Mouse (Mus musculus) CH12.LX (cell line): ENCODE measurements around the gene Unkl. TPM values are rescaled to one million over a fixed set of nuclear protein-coding genes. Genes with fewer than 3 reads are reported as not detected.

Experiments used
- DNase-seq: peaks from one replicate; pipeline ENCODE4 v3.0.0-alpha.2; 2013; ENCODE audit errors: extremely low read depth
- H3K27ac ChIP-seq: 2 replicates; pipeline ENCODE4 v1.5.1; 2012; ENCODE audit warnings: low read depth, mild to moderate bottlenecking, control low read depth, moderate library complexity; ENCODE audit not compliant: insufficient read depth
- H3K27me3 ChIP-seq: replicated peaks from 2 replicates; pipeline ENCODE3; 2012; ENCODE audit warnings: inconsistent platforms
- H3K36me3 ChIP-seq, 2 experiments: replicated peaks in 1 of 2; 2 replicates each; pipeline versions ENCODE3 to v1.6.1; 2012; ENCODE audit warnings: inconsistent platforms in 1 of 2, low read length in 1 of 2, mild to moderate bottlenecking in 1 of 2, mixed read lengths in 1 of 2, moderate library complexity in 1 of 2; ENCODE audit not compliant: control insufficient read depth in 1 of 2, insufficient read depth in 1 of 2
- H3K4me1 ChIP-seq, 2 experiments: 2 replicates each; pipeline ENCODE4 v1.6.1; 2012; ENCODE audit warnings: inconsistent platforms in 1 of 2, moderate library complexity in 1 of 2; ENCODE audit not compliant: insufficient read depth in 2 of 2, control insufficient read depth in 1 of 2
- H3K4me2 ChIP-seq: 2 replicates; pipeline ENCODE4 v1.6.1; 2012; ENCODE audit warnings: low read depth, mild to moderate bottlenecking, control low read depth; ENCODE audit not compliant: poor library complexity, insufficient read depth, severe bottlenecking
- H3K4me3 ChIP-seq, 3 experiments: fragments of 150-350 bp in 1 of 3; sonication (generic) in 1 of 3; replicated peaks in 1 of 3; 2 replicates each; pipeline versions ENCODE3 to v1.5.1; 2011 to 2012; ENCODE audit warnings: low read depth in 2 of 3, low read length in 2 of 3, mild to moderate bottlenecking in 2 of 3, moderate library complexity in 2 of 3, control low read depth in 1 of 3, improper control_type of control experiment in 1 of 3, inconsistent platforms in 1 of 3, mixed read lengths in 1 of 3; ENCODE audit not compliant: poor library complexity in 1 of 3
- H3K79me2 ChIP-seq: replicated peaks from 2 replicates; pipeline ENCODE4 v1.6.1; 2012; ENCODE audit warnings: mild to moderate bottlenecking, moderate library complexity; ENCODE audit not compliant: control insufficient read depth, poor library complexity, insufficient read depth, severe bottlenecking; ENCODE audit errors: extremely low read depth
- H3K9ac ChIP-seq: 2 replicates; pipeline ENCODE4 v1.6.1; 2012; ENCODE audit warnings: low read depth, mild to moderate bottlenecking, control low read depth, moderate library complexity; ENCODE audit not compliant: insufficient read depth
- H3K9me3 ChIP-seq: replicated peaks from 2 replicates; pipeline ENCODE3; 2012; ENCODE audit warnings: low read length, inconsistent platforms, mixed read lengths
- CHD1 ChIP-seq: IDR thresholded peaks from 2 replicates; pipeline ENCODE4 v1.6.1; 2012; ENCODE audit warnings: low read depth, low read length, improper control_type of control experiment, inconsistent platforms
- CTCF ChIP-seq, 2 experiments: IDR thresholded peaks in 1 of 2; conservative IDR thresholded peaks in 1 of 2; 2 replicates each; pipeline ENCODE4 v1.5.1; 2011 to 2012; ENCODE audit warnings: low read depth in 2 of 2, low read length in 2 of 2, improper control_type of control experiment in 1 of 2, inconsistent platforms in 1 of 2, mild to moderate bottlenecking in 1 of 2, moderate library complexity in 1 of 2
- E2F4 ChIP-seq: IDR thresholded peaks from 2 replicates; pipeline ENCODE4 v1.6.1; 2011; ENCODE audit warnings: low read depth, low read length, improper control_type of control experiment; ENCODE audit not compliant: insufficient replicate concordance
- ELF1 ChIP-seq: IDR thresholded peaks from 2 replicates; pipeline ENCODE4 v1.6.1; 2014; ENCODE audit warnings: low read depth, mild to moderate bottlenecking, inconsistent platforms, low read length, improper control_type of control experiment
- EP300 ChIP-seq: IDR thresholded peaks from 2 replicates; pipeline ENCODE4 v1.6.1; 2011; ENCODE audit warnings: low read length, improper control_type of control experiment
- ETS1 ChIP-seq: conservative IDR thresholded peaks from 2 replicates; pipeline ENCODE4 v1.6.1; 2012; ENCODE audit warnings: low read depth, mild to moderate bottlenecking, inconsistent platforms, low read length, improper control_type of control experiment, moderate library complexity
- GABPA ChIP-seq: IDR thresholded peaks from 2 replicates; pipeline ENCODE4 v1.6.1; 2012; ENCODE audit warnings: low read depth, low read length, improper control_type of control experiment, inconsistent platforms; ENCODE audit not compliant: insufficient replicate concordance
- HCFC1 ChIP-seq: IDR thresholded peaks from 2 replicates; pipeline ENCODE4 v1.6.1; 2012; ENCODE audit warnings: low read depth, mild to moderate bottlenecking, inconsistent platforms, low read length, improper control_type of control experiment
- IRF4 ChIP-seq: IDR thresholded peaks from 2 replicates; pipeline ENCODE4 v1.6.1; 2014; ENCODE audit warnings: low read depth, mild to moderate bottlenecking, inconsistent platforms, low read length, improper control_type of control experiment
- JUN ChIP-seq: IDR thresholded peaks from 2 replicates; pipeline ENCODE4 v1.6.1; 2011; ENCODE audit warnings: low read depth, mild to moderate bottlenecking, low read length, improper control_type of control experiment, moderate library complexity; ENCODE audit not compliant: insufficient read depth
- JUND ChIP-seq: conservative IDR thresholded peaks from 2 replicates; pipeline ENCODE4 v1.6.1; 2011; ENCODE audit warnings: low read depth, low read length, improper control_type of control experiment
- KAT2A ChIP-seq: IDR thresholded peaks from 2 replicates; pipeline ENCODE4 v1.6.1; 2012; ENCODE audit warnings: low read length, improper control_type of control experiment, inconsistent platforms; ENCODE audit not compliant: insufficient replicate concordance
- MAFK ChIP-seq: IDR thresholded peaks from 2 replicates; pipeline ENCODE4 v1.6.1; 2011; ENCODE audit warnings: low read length, improper control_type of control experiment; ENCODE audit not compliant: insufficient replicate concordance
- MAX ChIP-seq: IDR thresholded peaks from 2 replicates; pipeline ENCODE4 v1.6.1; 2011; ENCODE audit warnings: low read length, improper control_type of control experiment
- MAZ ChIP-seq: IDR thresholded peaks from 2 replicates; pipeline ENCODE4 v1.6.1; 2012; ENCODE audit warnings: low read depth, mild to moderate bottlenecking, inconsistent platforms, low read length, improper control_type of control experiment, moderate library complexity
- MEF2A ChIP-seq: IDR thresholded peaks from 2 replicates; pipeline ENCODE4 v1.6.1; 2014; ENCODE audit warnings: low read depth, mild to moderate bottlenecking, inconsistent platforms, low read length, improper control_type of control experiment, borderline replicate concordance
- MYC ChIP-seq: IDR thresholded peaks from 2 replicates; pipeline ENCODE4 v1.6.1; 2011; ENCODE audit warnings: low read depth, mild to moderate bottlenecking, improper control_type of control experiment, low read length
- NELFE ChIP-seq: IDR thresholded peaks from 2 replicates; pipeline ENCODE4 v1.6.1; 2011; ENCODE audit warnings: low read depth, low read length, improper control_type of control experiment
- NRF1 ChIP-seq: IDR thresholded peaks from 2 replicates; pipeline ENCODE4 v1.6.1; 2014; ENCODE audit warnings: low read depth, mild to moderate bottlenecking, inconsistent platforms, low read length, improper control_type of control experiment, moderate library complexity
- PAX5 ChIP-seq: IDR thresholded peaks from 2 replicates; pipeline ENCODE4 v1.6.1; 2012; ENCODE audit warnings: low read length, inconsistent platforms, mixed read lengths
- POLR2A ChIP-seq: IDR thresholded peaks from 2 replicates; pipeline ENCODE4 v1.6.1; 2011; ENCODE audit warnings: low read depth, mild to moderate bottlenecking, improper control_type of control experiment, low read length
- POLR2AphosphoS2 ChIP-seq: IDR thresholded peaks from 2 replicates; pipeline ENCODE4 v1.6.1; 2011; ENCODE audit warnings: low read depth, low read length, improper control_type of control experiment
- RCOR1 ChIP-seq: conservative IDR thresholded peaks from 2 replicates; pipeline ENCODE4 v1.6.1; 2012; ENCODE audit warnings: low read depth, mild to moderate bottlenecking, inconsistent platforms, low read length, improper control_type of control experiment
- SMC3 ChIP-seq: IDR thresholded peaks from 2 replicates; pipeline ENCODE4 v1.6.1; 2011; ENCODE audit warnings: low read depth, low read length, improper control_type of control experiment
- TBP ChIP-seq: conservative IDR thresholded peaks from 2 replicates; pipeline ENCODE4 v1.6.1; 2011; ENCODE audit warnings: low read depth, low read length, improper control_type of control experiment
- TCF12 ChIP-seq: IDR thresholded peaks from 2 replicates; pipeline ENCODE4 v1.6.1; 2014; ENCODE audit warnings: low read depth, mild to moderate bottlenecking, inconsistent platforms, low read length, improper control_type of control experiment
- UBTF ChIP-seq: IDR thresholded peaks from 2 replicates; pipeline ENCODE4 v1.6.1; 2012; ENCODE audit warnings: low read depth, mild to moderate bottlenecking, inconsistent platforms, low read length, improper control_type of control experiment, moderate library complexity
- USF1 ChIP-seq: IDR thresholded peaks from 2 replicates; pipeline ENCODE4 v1.6.1; 2014; ENCODE audit warnings: low read depth, mild to moderate bottlenecking, inconsistent platforms, low read length, improper control_type of control experiment
- ZC3H11A ChIP-seq: IDR thresholded peaks from 2 replicates; pipeline ENCODE4 v1.6.1; 2012; ENCODE audit warnings: low read depth, mild to moderate bottlenecking, inconsistent platforms, low read length, improper control_type of control experiment
- ZKSCAN1 ChIP-seq: IDR thresholded peaks from 2 replicates; pipeline ENCODE4 v1.6.1; 2012; ENCODE audit warnings: low read depth, inconsistent platforms, low read length, improper control_type of control experiment, borderline replicate concordance
- ZMIZ1 ChIP-seq: IDR thresholded peaks from 2 replicates; pipeline ENCODE4 v1.6.1; 2012; ENCODE audit warnings: low read depth, mild to moderate bottlenecking, inconsistent platforms, low read length, improper control_type of control experiment
- ZNF384 ChIP-seq: IDR thresholded peaks from 2 replicates; pipeline ENCODE4 v1.6.1; 2012; ENCODE audit warnings: low read depth, low read length, improper control_type of control experiment, inconsistent platforms
- dilution Hi-C: fragments of 300-500 bp; cut with MboI; formaldehyde crosslinking; loops from 2 replicates; pipeline ENCODE4 v1.14.3; 2020; ENCODE audit warnings: low sequenced_read_pairs; ENCODE audit not compliant: extremely low pct_unique_long_range_greater_than_20kb, extremely low pct_ligation_motif_present
- in situ Hi-C: fragments of 300-500 bp; cut with MboI; formaldehyde crosslinking; loops from 3 replicates; pipeline ENCODE4 v1.14.3; 2019; ENCODE audit warnings: low sequenced_read_pairs, low pct_ligation_motif_present, low pct_unique_long_range_greater_than_20kb, mixed read lengths
- polyA plus RNA-seq: library from polyadenylated mRNA; unstranded; fragments of >175 nt; gene quantifications from 2 replicates; pipeline ENCODE4 v1.2.1, GENCODE M21; 2012; ENCODE audit warnings: low read depth; ENCODE audit not compliant: insufficient read length
- total RNA-seq, 2 experiments: library from RNA; depleted of rRNA; stranded (reverse); fragments of 300-350 nt in 1 of 2; fragments of >200 nt in 1 of 2; gene quantifications; 2 replicates each; pipeline ENCODE4 v1.2.3; 2012 to 2014

Gene Unkl
- total and polyA plus RNA-seq, 3 experiments, result 12.0 to 17.2 (median 14.3) TPM

- TF ChIP-seq USF1, result no peak
- peak; percentile 81 for TF ChIP-seq NRF1
- no peak for TF ChIP-seq JUND
- no peak for TF ChIP-seq KAT2A
- TF ChIP-seq CTCF (conservative IDR thresholded peaks at IDR 0.05 in 1 of 2, IDR thresholded peaks at IDR 0.05 in 1 of 2; ENCODE audit: low read depth in 2 of 2, low read length in 2 of 2), result peak in 1 of 2 experiments; percentile 15; a peak in 1 of 4 replicates
- peak; percentile 92 for TF ChIP-seq ZMIZ1
- TF ChIP-seq EP300, result no peak
Observed at GRCm38 (mm10) chr17:25272951-25273705, 84.9 kb downstream of the Unkl start (continued).

GRCm38 (mm10) chr17:25273706-25274501 lies 85.7 kb downstream of the Unkl start:
- peak overlapping the region; percentile 100 for H3K9ac ChIP-seq
- H3K4me3 ChIP-seq, result peak overlapping the region; percentile 98 to 100 (median 98)
- no peaks in the 10 kb centered on the region for H3K9me3 ChIP-seq
- H3K27ac ChIP-seq, result peak overlapping the region; percentile 88
- H3K4me2 ChIP-seq, result peak overlapping the region; percentile 49
- peaks cover 11 to 36% of the 10 kb centered on the region in 2 experiments for H3K4me1 ChIP-seq
- H3K79me2 ChIP-seq, result peaks cover 43% of the 10 kb centered on the region
- dilution Hi-C loops (no loop called here), in situ Hi-C loops (loop anchor here (5.0 to 10.0 kb wide), 2 partner anchors 37 to 89 kb away; partner anchors contain the start of genes BC003965 and Unkl)
- H3K27me3 ChIP-seq, result peaks cover 19% of the 10 kb centered on the region
- DNase-seq, result peak; percentile 96
- H3K36me3 ChIP-seq, result peaks cover 10 to 25% of the 10 kb centered on the region in 2 experiments
- TF ChIP-seq ETS1 (peak; percentile 33; the same call in 1 of the 2 replicates), RCOR1 (no peak; the same call in 1 of the 2 replicates), NRF1 (0 out of 2 replicates have a peak, but pooled peaks have one; percentile 15), KAT2A (peak; percentile 87), JUN (no peak), ZMIZ1 (0 out of 2 replicates have a peak, but pooled peaks have one; percentile 46), EP300 (no peak), ELF1 (peak; percentile 66), ZNF384 (peak; percentile 58), ZC3H11A (no peak), MAFK (0 out of 2 replicates have a peak, but pooled peaks have one; percentile 36), E2F4 (no peak), ZKSCAN1 (no peak; the same call in 1 of the 2 replicates), HCFC1 (peak; percentile 63; the same call in 1 of the 2 replicates), NELFE (0 out of 2 replicates have a peak, but pooled peaks have one; percentile 39), MEF2A (peak; percentile 59; the same call in 1 of the 2 replicates), CHD1 (no peak), MYC (peak; percentile 97), UBTF (peak; percentile 91), GABPA (peak; percentile 90), TBP (no peak), IRF4 (peak; percentile 66; the same call in 1 of the 2 replicates), JUND (no peak), USF1 (no peak; the same call in none of the 2 replicates), TCF12 (peak; percentile 69), PAX5 (no peak), SMC3 (peak; percentile 44), POLR2A (peak; percentile 56), MAZ (peak; percentile 91), MAX (peak; percentile 96), POLR2AphosphoS2 (no peak)
